30 mouse cellular contexts compared by ENCODE assay signal in genomic region chr17:70643211-70643610, GRCm38 (mm10).
DNase-seq lines count a peak whose midpoint lies in the region; ATAC-seq and TF ChIP-seq lines count a peak whose summit lies in the region.
"Had no signal": no experiment of that assay in that cellular context is flagged by ENCODE, and none has a peak within 500 bp of the region (broad histone marks: within the 10 kb centered on the region; RNA-seq: fewer than 3 reads in every experiment).

No protein-coding gene starts in this region.

- H3K4me1 ChIP-seq in hindbrain, postnatal 0 days (ENCODE audit: insufficient read depth, low read length), result no peaks in the 10 kb centered on the region
- H3K4me1 ChIP-seq in hindbrain, embryonic 11.5 days (replicated peaks; ENCODE audit: control insufficient read depth, insufficient read depth, low read length), result no peaks in the 10 kb centered on the region
- H3K4me1 ChIP-seq in midbrain, postnatal 0 days (ENCODE audit: insufficient read depth, low read length), result no peaks in the 10 kb centered on the region
- H3K4me1 ChIP-seq in midbrain, embryonic 14.5 days (ENCODE audit: control insufficient read depth, insufficient read depth, low read length), result no peaks in the 10 kb centered on the region
- no peaks in the 10 kb centered on the region for H3K4me1 ChIP-seq in stomach, postnatal 0 days (replicated peaks; ENCODE audit: control insufficient read depth, insufficient read depth)
- H3K4me1 ChIP-seq: embryonic facial prominence, embryonic 10.5 days; embryonic facial prominence, embryonic 15.5 days; forebrain, embryonic 12.5 days; heart, embryonic 13.5 days; hindbrain, embryonic 15.5 days; limb, embryonic 13.5 days; liver, embryonic 13.5 days; midbrain, embryonic 12.5 days had no signal

- H3K4me2 ChIP-seq in hindbrain, postnatal 0 days (ENCODE audit: low read depth, low read length), result no peak overlapping the region
- no peak overlapping the region for H3K4me2 ChIP-seq in hindbrain, embryonic 11.5 days (replicated peaks; ENCODE audit: low read depth, low read length)
- H3K4me2 ChIP-seq in midbrain, postnatal 0 days (ENCODE audit: low read depth, low read length, poor library complexity, severe bottlenecking), result no peak overlapping the region
- H3K4me2 ChIP-seq in midbrain, embryonic 14.5 days (ENCODE audit: low read length), result no peak overlapping the region
- H3K4me2 ChIP-seq in stomach, postnatal 0 days (replicated peaks; ENCODE audit: low read depth), result no peak overlapping the region
- H3K4me2 ChIP-seq: embryonic facial prominence, embryonic 15.5 days; forebrain, embryonic 12.5 days; heart, embryonic 13.5 days; hindbrain, embryonic 15.5 days; limb, embryonic 13.5 days; liver, embryonic 13.5 days; midbrain, embryonic 12.5 days had no signal

- TF ChIP-seq CTCF in hindbrain, postnatal 0 days (IDR thresholded peaks at IDR 0.05; ENCODE audit: low read depth), result peak; percentile 19; the same call in 1 of the 2 replicates
- TF ChIP-seq CTCF in layer of hippocampus, adult 2 months (conservative IDR thresholded peaks at IDR 0.05), result peak; percentile 55
- peak; percentile 34 for TF ChIP-seq CTCF in midbrain, postnatal 0 days (IDR thresholded peaks at IDR 0.05)
- peak; percentile 39 for TF ChIP-seq CTCF in stomach, postnatal 0 days (IDR thresholded peaks at IDR 0.05; ENCODE audit: low read depth)

- no peak for TF ChIP-seq EP300 in stomach, postnatal 0 days (optimal IDR thresholded peaks at IDR 0.05)

- WGBS in hindbrain, postnatal 0 days, result 93% methylated on average over 1 of the region's 1 CpGs
- WGBS in hindbrain, embryonic 11.5 days, result 86% methylated on average over 1 of the region's 1 CpGs
- 93% methylated on average over 1 of the region's 1 CpGs for WGBS in midbrain, postnatal 0 days
- WGBS in midbrain, embryonic 14.5 days, result 88% methylated on average over 1 of the region's 1 CpGs
- 79% methylated on average over 1 of the region's 1 CpGs for WGBS in stomach, postnatal 0 days

- DNase-seq in hindbrain, postnatal 0 days (ENCODE audit: low spot score), result no peak
- DNase-seq in hindbrain, embryonic 11.5 days (ENCODE audit: low spot score), result no peak
- no peak for DNase-seq in layer of hippocampus, adult 2 months (ENCODE audit: low spot score in 2 of 2)
- DNase-seq in layer of hippocampus, postnatal 14 days (ENCODE audit: low spot score in 2 of 2), result no peak
- no peak for DNase-seq in midbrain, postnatal 0 days (ENCODE audit: low spot score)
- no peak for DNase-seq in midbrain, embryonic 14.5 days
- no peak for DNase-seq in stomach, postnatal 0 days (ENCODE audit: low spot score)
- DNase-seq in adrenal gland, postnatal 36 days, result no peak
- DNase-seq: adrenal gland, postnatal 10 days; cerebellum, adult 11 months; cerebellum, postnatal 10 days; gastrocnemius, adult 2 months; gastrocnemius, postnatal 36 days; heart, adult 2 months; heart, postnatal 10 days; kidney, adult 11 months; kidney, postnatal 10 days; layer of hippocampus, adult 9-11 months; liver, embryonic 13.5 days; lung, adult 18-20 months; lung, postnatal 36 days; thymus, postnatal 4 days had no signal

- H3K9me3 ChIP-seq in hindbrain, postnatal 0 days (ENCODE audit: low read length), result no peaks in the 10 kb centered on the region
- no peaks in the 10 kb centered on the region for H3K9me3 ChIP-seq in hindbrain, embryonic 11.5 days (ENCODE audit: control insufficient read depth, low read length)
- H3K9me3 ChIP-seq in midbrain, postnatal 0 days (ENCODE audit: low read length), result no peaks in the 10 kb centered on the region
- H3K9me3 ChIP-seq in midbrain, embryonic 14.5 days (ENCODE audit: control insufficient read depth, low read length), result no peaks in the 10 kb centered on the region
- no peaks in the 10 kb centered on the region for H3K9me3 ChIP-seq in stomach, postnatal 0 days (ENCODE audit: control insufficient read depth, low read length)
- H3K9me3 ChIP-seq: embryonic facial prominence, embryonic 10.5 days; embryonic facial prominence, embryonic 15.5 days; heart, embryonic 13.5 days; hindbrain, embryonic 15.5 days; liver, embryonic 13.5 days; midbrain, embryonic 12.5 days had no signal

- H3K27ac ChIP-seq in hindbrain, postnatal 0 days, result no peak overlapping the region
- no peak overlapping the region for H3K27ac ChIP-seq in hindbrain, embryonic 11.5 days (ENCODE audit: low read depth, low read length)
- H3K27ac ChIP-seq in layer of hippocampus, adult 2 months, result no peak overlapping the region
- no peak overlapping the region for H3K27ac ChIP-seq in midbrain, postnatal 0 days (ENCODE audit: low read depth, low read length)
- H3K27ac ChIP-seq in midbrain, embryonic 14.5 days (replicated peaks; ENCODE audit: low read depth, low read length), result no peak overlapping the region
- H3K27ac ChIP-seq in stomach, postnatal 0 days (replicated peaks), result no peak overlapping the region
- H3K27ac ChIP-seq: embryonic facial prominence, embryonic 10.5 days; embryonic facial prominence, embryonic 15.5 days; forebrain, embryonic 12.5 days; gastrocnemius, adult 2 months; heart, adult 2 months; heart, embryonic 13.5 days; hindbrain, embryonic 15.5 days; limb, embryonic 13.5 days; liver, embryonic 13.5 days; midbrain, embryonic 12.5 days had no signal

- no peak for ATAC-seq in hindbrain, postnatal 0 days
- ATAC-seq in hindbrain, embryonic 11.5 days (ENCODE audit: low FRiP score), result no peak
- no peak for ATAC-seq in midbrain, postnatal 0 days (ENCODE audit: low FRiP score)
- ATAC-seq in midbrain, embryonic 14.5 days (ENCODE audit: low FRiP score, low TSS enrichment), result no peak
- no peak for ATAC-seq in stomach, postnatal 0 days (ENCODE audit: low FRiP score, low TSS enrichment)
- ATAC-seq: CD4-positive, CD25-positive, alpha-beta regulatory T cell, adult 4 months had no signal

- no peaks in the 10 kb centered on the region for H3K27me3 ChIP-seq in hindbrain, postnatal 0 days (ENCODE audit: insufficient read depth, low read length)
- no peaks in the 10 kb centered on the region for H3K27me3 ChIP-seq in hindbrain, embryonic 11.5 days (ENCODE audit: control insufficient read depth, insufficient read depth, low read length)
- H3K27me3 ChIP-seq in midbrain, postnatal 0 days (ENCODE audit: insufficient read depth, low read length), result no peaks in the 10 kb centered on the region
- H3K27me3 ChIP-seq in midbrain, embryonic 14.5 days (ENCODE audit: control insufficient read depth, insufficient read depth, low read length), result no peaks in the 10 kb centered on the region
- no peaks in the 10 kb centered on the region for H3K27me3 ChIP-seq in stomach, postnatal 0 days (ENCODE audit: control insufficient read depth, insufficient read depth, low read length)
- H3K27me3 ChIP-seq: embryonic facial prominence, embryonic 15.5 days; forebrain, embryonic 12.5 days; heart, embryonic 13.5 days; hindbrain, embryonic 15.5 days; limb, embryonic 13.5 days; liver, embryonic 13.5 days; midbrain, embryonic 12.5 days had no signal

- H3K4me3 ChIP-seq in hindbrain, postnatal 0 days (ENCODE audit: low read length), result no peak overlapping the region
- no peak overlapping the region for H3K4me3 ChIP-seq in hindbrain, embryonic 11.5 days (ENCODE audit: low read depth, low read length)
- no peak overlapping the region for H3K4me3 ChIP-seq in layer of hippocampus, adult 2 months
- no peak overlapping the region for H3K4me3 ChIP-seq in midbrain, postnatal 0 days (ENCODE audit: low read depth, low read length)
- no peak overlapping the region for H3K4me3 ChIP-seq in midbrain, embryonic 14.5 days (replicated peaks; ENCODE audit: low read depth, low read length)
- H3K4me3 ChIP-seq in stomach, postnatal 0 days (ENCODE audit: low read depth, low read length), result no peak overlapping the region
- H3K4me3 ChIP-seq: embryonic facial prominence, embryonic 10.5 days; embryonic facial prominence, embryonic 15.5 days; forebrain, embryonic 12.5 days; gastrocnemius, adult 2 months; heart, adult 2 months; heart, embryonic 13.5 days; hindbrain, embryonic 15.5 days; limb, embryonic 13.5 days; liver, embryonic 13.5 days; midbrain, embryonic 12.5 days had no signal

- no peaks in the 10 kb centered on the region for H3K36me3 ChIP-seq in hindbrain, postnatal 0 days (ENCODE audit: insufficient read depth, low read length)
- no peaks in the 10 kb centered on the region for H3K36me3 ChIP-seq in hindbrain, embryonic 11.5 days (ENCODE audit: control insufficient read depth, insufficient read depth, low read length)
- no peaks in the 10 kb centered on the region for H3K36me3 ChIP-seq in midbrain, postnatal 0 days (ENCODE audit: insufficient read depth, low read length)
- H3K36me3 ChIP-seq in midbrain, embryonic 14.5 days (ENCODE audit: control insufficient read depth, insufficient read depth, low read length), result no peaks in the 10 kb centered on the region
- H3K36me3 ChIP-seq in stomach, postnatal 0 days (ENCODE audit: control insufficient read depth, insufficient read depth, low read length), result no peaks in the 10 kb centered on the region
- H3K36me3 ChIP-seq: embryonic facial prominence, embryonic 10.5 days; embryonic facial prominence, embryonic 15.5 days; forebrain, embryonic 12.5 days; heart, embryonic 13.5 days; hindbrain, embryonic 15.5 days; limb, embryonic 13.5 days; liver, embryonic 13.5 days; midbrain, embryonic 12.5 days had no signal

- no peak overlapping the region for H3K9ac ChIP-seq in hindbrain, postnatal 0 days (replicated peaks; ENCODE audit: low read length)
- H3K9ac ChIP-seq in hindbrain, embryonic 11.5 days (ENCODE audit: low read depth, low read length), result no peak overlapping the region
- no peak overlapping the region for H3K9ac ChIP-seq in midbrain, postnatal 0 days (replicated peaks; ENCODE audit: low read length, poor library complexity, severe bottlenecking)
- no peak overlapping the region for H3K9ac ChIP-seq in midbrain, embryonic 14.5 days (replicated peaks; ENCODE audit: low read length)
- no peak overlapping the region for H3K9ac ChIP-seq in stomach, postnatal 0 days (ENCODE audit: low read length)
- H3K9ac ChIP-seq: embryonic facial prominence, embryonic 15.5 days; forebrain, embryonic 12.5 days; heart, embryonic 13.5 days; hindbrain, embryonic 15.5 days; limb, embryonic 13.5 days; liver, embryonic 13.5 days; midbrain, embryonic 12.5 days had no signal
